Mouse (Mus musculus): Measurements from ENCODE around the gene Usp6nl. TPM values are rescaled to one million over a fixed set of nuclear protein-coding genes. Genes with fewer than 3 reads are reported as not detected.

The Usp6nl gene
- polyA plus RNA-seq (2015; fragmentation: Nextera tagmentation; extraction: Ambion mirVana), result 8.5 and 8.6 TPM in 2 replicates

DNA sequence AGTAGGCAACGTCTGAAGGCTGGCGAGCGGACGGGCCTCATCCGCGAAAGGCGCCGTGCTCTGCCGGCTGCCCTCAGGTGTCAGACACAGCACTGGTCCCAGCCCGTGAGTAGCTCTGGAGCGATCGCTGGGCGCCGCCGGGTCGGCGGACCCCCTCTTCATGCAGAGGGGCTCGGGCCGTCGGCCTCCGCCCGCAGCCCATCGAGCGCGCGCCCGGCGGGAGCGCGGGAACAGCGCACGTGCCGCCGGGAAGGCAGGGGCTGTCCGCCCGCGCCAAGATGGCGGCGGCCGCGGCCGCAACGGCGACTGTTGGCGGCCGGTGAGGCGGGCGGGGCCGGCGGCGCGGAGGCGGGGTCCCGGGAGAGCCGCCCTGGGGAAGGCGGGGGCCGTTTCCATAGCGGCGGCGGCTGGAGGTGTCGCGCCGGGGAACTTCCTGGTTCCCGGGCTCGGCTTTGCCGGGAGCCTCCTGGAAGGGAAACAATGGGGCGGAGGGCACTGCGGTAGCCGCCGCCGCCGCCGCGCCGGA, at the start of gene Usp6nl:
TSS of gene Usp6nl (plus strand) at position 292 of the 526 bp plus-strand sequence.
- H3K27me3 ChIP-seq, result 0 out of 2 replicates have a peak, but pooled peaks cover 3% of the 10 kb centered on the region
- H3K4me1 ChIP-seq (replicated peaks), result peaks cover 30% of the 10 kb centered on the region
- peak within 1 kb of the TSS; percentile 98 for H3K27ac ChIP-seq
- no peaks in the 10 kb centered on the region for H3K36me3 ChIP-seq
- peak within 1 kb of the TSS; percentile 68 for H3K4me2 ChIP-seq (replicated peaks)
- no peaks in the 10 kb centered on the region for H3K9me3 ChIP-seq
- WGBS, result 1% methylated on average over 59 of the region's 75 CpGs
- peak within 1 kb of the TSS; percentile 88 for H3K4me3 ChIP-seq (replicated peaks)
- peak within 1 kb of the TSS; percentile 97 for H3K9ac ChIP-seq (replicated peaks)
- ATAC-seq, result peak; percentile 92

DNA sequence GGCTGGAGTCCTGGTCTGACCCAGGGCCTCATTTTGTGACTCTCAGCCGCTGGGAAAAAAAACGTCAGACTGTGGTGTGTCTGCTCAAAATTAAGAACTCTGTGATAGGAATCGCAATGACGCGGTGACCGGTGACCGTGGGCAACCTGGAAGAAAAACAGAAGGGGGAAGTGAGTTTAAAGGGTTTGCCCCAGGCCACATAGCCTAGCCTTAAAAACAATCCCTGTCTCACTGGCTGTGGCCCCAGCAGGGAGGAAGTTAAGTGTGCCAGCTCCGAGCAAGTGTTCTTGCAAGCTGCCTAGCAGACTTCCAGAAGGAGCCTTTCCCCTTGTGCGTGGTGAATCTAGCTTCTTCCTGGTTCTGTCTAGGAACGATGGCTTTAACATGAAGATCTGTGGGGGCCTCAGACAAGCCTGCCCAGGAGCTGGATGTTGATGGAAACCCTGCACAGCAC, 49.0 kb upstream of the Usp6nl start:
- no peak for ATAC-seq

DNA sequence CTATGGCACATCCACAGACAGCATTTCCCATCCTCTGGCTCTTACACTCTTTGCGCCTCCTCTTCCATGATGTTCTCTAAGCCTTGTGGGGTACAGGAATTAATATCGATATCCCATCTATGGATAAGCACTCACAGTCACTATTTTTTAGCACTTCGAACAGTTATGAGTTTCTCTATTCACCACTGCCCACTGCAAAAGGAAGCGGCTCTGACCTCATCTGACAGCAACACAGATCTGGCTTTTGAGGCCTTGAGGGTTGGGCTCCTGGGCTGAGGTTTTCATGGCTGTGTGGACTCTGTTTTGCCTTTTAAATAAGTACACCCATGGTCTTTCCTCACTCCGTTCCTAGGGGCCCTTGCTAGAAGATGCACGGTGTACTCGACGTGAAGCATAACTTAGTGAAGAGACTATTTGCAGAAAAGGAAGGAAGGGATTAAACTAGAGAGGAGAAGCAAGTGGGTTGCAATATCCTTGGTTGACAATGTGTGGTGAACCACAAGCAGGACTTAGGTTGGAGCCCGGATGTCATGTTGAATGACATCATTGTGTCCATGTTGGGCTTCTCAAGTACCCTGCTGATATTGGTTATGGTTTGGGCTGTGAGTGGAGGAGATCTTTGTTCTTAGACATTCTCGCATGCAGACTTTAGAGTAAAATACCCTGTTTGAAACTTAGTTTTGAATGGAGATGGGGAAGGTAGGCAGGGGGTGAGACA, 43.5 kb upstream of the Usp6nl start:
- Histone ChIP-seq H3K4me1 (replicated peaks) (0 out of 2 replicates have a peak, but pooled peaks cover under 1% of the 10 kb centered on the region), H3K4me3 (replicated peaks) (no peak overlapping the region), H3K36me3 (no peaks in the 10 kb centered on the region), H3K9ac (replicated peaks) (no peak overlapping the region), H3K27me3 (no peaks in the 10 kb centered on the region), H3K9me3 (no peaks in the 10 kb centered on the region), H3K4me2 (replicated peaks) (no peak overlapping the region), H3K27ac (no peak overlapping the region)
- ATAC-seq, result no peak
- 91% methylated on average over 10 of the region's 10 CpGs for WGBS

More for the DNA sequence above, 49.0 kb upstream of the Usp6nl start:
- no peaks in the 10 kb centered on the region for H3K36me3 ChIP-seq
- no peak overlapping the region for H3K4me3 ChIP-seq (replicated peaks)
- 0 out of 2 replicates have a peak, but pooled peaks cover 4% of the 10 kb centered on the region for H3K27me3 ChIP-seq
- H3K9me3 ChIP-seq, result no peaks in the 10 kb centered on the region
- peaks cover 11% of the 10 kb centered on the region for H3K4me1 ChIP-seq (replicated peaks)
- WGBS, result 61% methylated on average over 10 of the region's 10 CpGs
- H3K4me2 ChIP-seq (replicated peaks), result no peak overlapping the region
- no peak overlapping the region for H3K9ac ChIP-seq (replicated peaks)
- peak overlapping the region; percentile 56; the same call in 1 of the 2 replicates for H3K27ac ChIP-seq

GRCm38 (mm10) chr2:6279614-6280301, 42.7 kb upstream of the Usp6nl start:
- H3K36me3 ChIP-seq, result no peaks in the 10 kb centered on the region
- ATAC-seq, result no peak
- H3K9me3 ChIP-seq, result no peaks in the 10 kb centered on the region
- no peak overlapping the region for H3K27ac ChIP-seq
- WGBS, result 90% methylated on average over 10 of the region's 10 CpGs
- H3K4me2 ChIP-seq (replicated peaks), result no peak overlapping the region
- H3K9ac ChIP-seq (replicated peaks), result no peak overlapping the region
- H3K4me1 ChIP-seq (replicated peaks), result no peaks in the 10 kb centered on the region
- H3K4me3 ChIP-seq (replicated peaks), result no peak overlapping the region
- H3K27me3 ChIP-seq, result no peaks in the 10 kb centered on the region

GRCm38 (mm10) chr2:6283569-6283968, 38.9 kb upstream of the Usp6nl start:
- H3K27me3 ChIP-seq, result no peaks in the 10 kb centered on the region
- no peaks in the 10 kb centered on the region for H3K4me1 ChIP-seq (replicated peaks)
- H3K9me3 ChIP-seq, result no peaks in the 10 kb centered on the region
- no peak overlapping the region for H3K4me3 ChIP-seq (replicated peaks)
- no peak overlapping the region for H3K9ac ChIP-seq (replicated peaks)
- H3K27ac ChIP-seq, result no peak overlapping the region
- no peak overlapping the region for H3K4me2 ChIP-seq (replicated peaks)
- ATAC-seq, result no peak
- no peaks in the 10 kb centered on the region for H3K36me3 ChIP-seq
- 83% methylated on average over 2 of the region's 2 CpGs for WGBS

DNA sequence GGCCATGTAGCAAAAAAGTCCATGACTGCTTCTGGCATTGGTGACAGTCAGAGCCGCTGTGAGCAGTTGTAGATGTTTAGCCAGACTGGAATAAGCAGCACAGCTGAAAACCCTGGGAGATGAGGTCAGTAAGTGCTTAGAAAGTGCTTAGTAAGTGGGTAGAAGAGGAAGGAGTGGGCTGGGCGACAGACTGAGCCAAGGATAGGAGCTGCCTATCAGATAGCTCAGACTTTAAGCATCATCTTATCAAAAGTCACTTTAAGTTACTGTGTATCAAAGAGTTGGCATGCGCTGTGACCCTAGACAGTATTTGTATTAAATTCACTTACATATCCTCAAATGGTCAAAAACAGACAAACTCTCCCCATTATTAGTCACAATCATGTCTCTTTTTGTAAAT, 37.7 kb upstream of the Usp6nl start:
- no peak overlapping the region for H3K4me2 ChIP-seq (replicated peaks)

DNA sequence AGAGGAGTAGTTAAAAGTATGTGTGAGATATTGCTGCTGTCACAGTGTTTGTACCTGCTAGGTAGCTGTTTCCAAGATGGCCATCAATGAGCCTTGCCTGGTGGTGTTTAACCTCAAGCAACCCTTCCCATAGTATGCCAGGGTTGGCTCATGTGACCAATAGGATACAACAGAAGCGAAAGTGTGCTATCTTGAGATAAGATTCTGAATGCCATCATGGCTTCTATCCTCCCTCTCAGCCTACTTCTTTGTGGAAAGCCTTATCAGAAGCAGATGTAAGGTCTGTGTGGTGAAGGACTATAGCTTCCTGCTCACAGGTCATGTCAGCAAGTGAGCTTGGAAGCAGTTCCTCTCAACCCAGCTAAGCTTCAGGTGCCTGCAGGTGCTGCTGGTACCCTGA, 36.7 kb upstream of the Usp6nl start:
- Histone ChIP-seq H3K27ac (no peak overlapping the region), H3K4me2 (replicated peaks) (no peak overlapping the region), H3K9ac (replicated peaks) (no peak overlapping the region), H3K4me3 (replicated peaks) (no peak overlapping the region), H3K4me1 (replicated peaks) (no peaks in the 10 kb centered on the region), H3K27me3 (no peaks in the 10 kb centered on the region), H3K36me3 (no peaks in the 10 kb centered on the region), H3K9me3 (no peaks in the 10 kb centered on the region)
- no peak for ATAC-seq
- WGBS, result 97% methylated on average over 1 of the region's 1 CpGs

More for the DNA sequence above, 37.7 kb upstream of the Usp6nl start:
- Histone ChIP-seq H3K4me3 (replicated peaks) (no peak overlapping the region), H3K27ac (no peak overlapping the region), H3K4me1 (replicated peaks) (no peaks in the 10 kb centered on the region), H3K36me3 (no peaks in the 10 kb centered on the region), H3K27me3 (no peaks in the 10 kb centered on the region), H3K9me3 (no peaks in the 10 kb centered on the region), H3K9ac (replicated peaks) (no peak overlapping the region)
- no peak for ATAC-seq
- WGBS, result 88% methylated on average over 3 of the region's 3 CpGs

- 87% methylated on average over 11 of the region's 11 CpGs for WGBS
- Histone ChIP-seq H3K4me1 (replicated peaks) (no peaks in the 10 kb centered on the region), H3K27ac (no peak overlapping the region), H3K27me3 (no peaks in the 10 kb centered on the region), H3K36me3 (no peaks in the 10 kb centered on the region), H3K4me3 (replicated peaks) (no peak overlapping the region), H3K9me3 (no peaks in the 10 kb centered on the region), H3K9ac (replicated peaks) (no peak overlapping the region), H3K4me2 (replicated peaks) (no peak overlapping the region)
- ATAC-seq, result no peak
Observed at GRCm38 (mm10) chr2:6293825-6294444, 28.5 kb upstream of the Usp6nl start.

GRCm38 (mm10) chr2:6294993-6295628, 27.4 kb upstream of the Usp6nl start:
- 77% methylated on average over 7 of the region's 7 CpGs for WGBS
- no peaks in the 10 kb centered on the region for H3K9me3 ChIP-seq
- H3K4me2 ChIP-seq (replicated peaks), result no peak overlapping the region
- no peak for ATAC-seq
- H3K9ac ChIP-seq (replicated peaks), result no peak overlapping the region
- no peaks in the 10 kb centered on the region for H3K27me3 ChIP-seq
- no peak overlapping the region for H3K27ac ChIP-seq
- no peaks in the 10 kb centered on the region for H3K36me3 ChIP-seq
- no peak overlapping the region for H3K4me3 ChIP-seq (replicated peaks)
- no peaks in the 10 kb centered on the region for H3K4me1 ChIP-seq (replicated peaks)

GRCm38 (mm10) chr2:6304768-6305167, 17.7 kb upstream of the Usp6nl start:
- H3K27me3 ChIP-seq, result no peaks in the 10 kb centered on the region
- H3K36me3 ChIP-seq, result no peaks in the 10 kb centered on the region
- ATAC-seq, result no peak
- H3K4me2 ChIP-seq (replicated peaks), result no peak overlapping the region
- no peaks in the 10 kb centered on the region for H3K9me3 ChIP-seq
- no peak overlapping the region for H3K4me3 ChIP-seq (replicated peaks)
- no peak overlapping the region for H3K9ac ChIP-seq (replicated peaks)
- H3K27ac ChIP-seq, result no peak overlapping the region
- no peaks in the 10 kb centered on the region for H3K4me1 ChIP-seq (replicated peaks)
- WGBS, result 93% methylated on average over 4 of the region's 4 CpGs

DNA sequence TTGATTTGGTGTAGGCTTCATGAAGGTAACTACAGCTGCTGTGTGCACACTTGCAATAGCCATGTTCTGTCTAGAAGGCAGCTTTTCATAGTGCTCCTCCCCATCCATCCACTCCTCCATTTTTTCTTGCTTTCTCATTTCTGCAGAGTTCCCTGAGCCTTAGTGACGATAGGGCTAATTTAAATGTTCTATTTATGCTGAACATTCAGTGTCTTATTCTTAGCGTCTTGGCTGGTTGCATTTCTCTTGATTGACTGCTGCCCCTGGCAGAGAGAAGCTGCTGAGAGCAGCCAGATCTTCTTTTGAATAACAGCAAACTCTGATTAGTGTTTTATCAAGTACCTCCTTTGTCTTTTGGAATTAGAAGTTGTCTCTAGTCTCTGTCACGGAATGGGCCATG, 15.6 kb upstream of the Usp6nl start:
- Histone ChIP-seq H3K9ac (replicated peaks) (no peak overlapping the region), H3K4me3 (replicated peaks) (no peak overlapping the region), H3K9me3 (no peaks in the 10 kb centered on the region), H3K4me1 (replicated peaks) (no peaks in the 10 kb centered on the region), H3K27ac (no peak overlapping the region), H3K4me2 (replicated peaks) (no peak overlapping the region), H3K36me3 (no peaks in the 10 kb centered on the region), H3K27me3 (no peaks in the 10 kb centered on the region)
- no peak for ATAC-seq
- WGBS, result 69% methylated on average over 3 of the region's 3 CpGs
